Mouse (Mus musculus) heart, embryonic 12.5 days (tissue): ENCODE measurements around the gene Apmap. TPM values are rescaled to one million over a fixed set of nuclear protein-coding genes. Genes with fewer than 3 reads are reported as not detected.
"Not testable (repeated sequence)": the region's sequence is repeated elsewhere in the genome, so short reads cannot be mapped to it uniquely, and the experiment has no call there.

Source experiments
- ATAC-seq: fragments of 200-750 bp; cut with Nextera tagmentation; 2 replicates; pipeline ENCODE4 v1.8.0; 2017; ENCODE audit warnings: moderate TSS enrichment, moderate library complexity; ENCODE audit not compliant: insufficient number of reproducible peaks, low FRiP score
- H3K27ac ChIP-seq: fragments of 300-500 bp; sonication (generic); 2 replicates; pipeline ENCODE4 v1.5.1; 2016; ENCODE audit warnings: mild to moderate bottlenecking, moderate library complexity; ENCODE audit not compliant: poor library complexity, severe bottlenecking
- H3K27me3 ChIP-seq: fragments of 300-500 bp; sonication (generic); replicated peaks from 2 replicates; pipeline ENCODE4 v1.6.1; 2016; ENCODE audit warnings: mild to moderate bottlenecking, moderate library complexity
- H3K36me3 ChIP-seq: fragments of 300-500 bp; sonication (generic); 2 replicates; pipeline ENCODE4 v1.6.1; 2016; ENCODE audit warnings: mild to moderate bottlenecking, moderate library complexity
- H3K4me1 ChIP-seq: fragments of 300-500 bp; sonication (generic); replicated peaks from 2 replicates; pipeline ENCODE4 v1.6.1; 2016; ENCODE audit warnings: mild to moderate bottlenecking
- H3K4me2 ChIP-seq: fragments of 300-500 bp; sonication (generic); 2 replicates; pipeline ENCODE4 v1.6.1; 2016; ENCODE audit warnings: mild to moderate bottlenecking, moderate library complexity
- H3K4me3 ChIP-seq: fragments of 300-500 bp; sonication (generic); 2 replicates; pipeline ENCODE4 v1.5.1; 2016; ENCODE audit warnings: mild to moderate bottlenecking
- H3K9ac ChIP-seq: fragments of 300-500 bp; sonication (generic); 2 replicates; pipeline ENCODE4 v1.6.1; 2016; ENCODE audit warnings: mild to moderate bottlenecking, moderate library complexity
- H3K9me3 ChIP-seq: fragments of 300-500 bp; sonication (generic); replicated peaks from 2 replicates; pipeline ENCODE4 v1.6.1; 2016; ENCODE audit warnings: mild to moderate bottlenecking, moderate library complexity
- WGBS: fragments of 180-500 bp; shearing (Covaris S2); methylation state at CpG from one replicate; pipeline ENCODE4 v1.1.7; 2016; 5-methylcytosine and 5-hydroxymethylcytosine counted together
- polyA plus RNA-seq: library from polyadenylated mRNA; unstranded; fragments of >200 nt; fragmentation: Nextera tagmentation; extraction: Ambion mirVana; gene quantifications from 2 replicates; pipeline ENCODE4 v1.2.1, GENCODE M21; 2016

Gene Apmap
- polyA plus RNA-seq, 1 experiment from 2014 or later, result 29.3 TPM

GRCm38 (mm10) chr2:150572463-150572862, 35.9 kb downstream of the Apmap start:
- no peaks in the 10 kb centered on the region for H3K4me1 ChIP-seq
- H3K27me3 ChIP-seq, result no peaks in the 10 kb centered on the region
- no peaks in the 10 kb centered on the region for H3K9me3 ChIP-seq
- ATAC-seq, result no peak
- H3K4me2 ChIP-seq, result no peak overlapping the region
- H3K27ac ChIP-seq, result no peak overlapping the region
- no peak overlapping the region for H3K9ac ChIP-seq
- H3K4me3 ChIP-seq, result no peak overlapping the region
- peaks cover 4% of the 10 kb centered on the region; the same call in 1 of the 2 replicates for H3K36me3 ChIP-seq
- 91% methylated on average over 3 of the region's 3 CpGs for WGBS

- Histone ChIP-seq H3K9me3 (no peaks in the 10 kb centered on the region), H3K9ac (no peak overlapping the region), H3K27me3 (no peaks in the 10 kb centered on the region), H3K36me3 (no peaks in the 10 kb centered on the region), H3K4me2 (no peak overlapping the region), H3K27ac (no peak overlapping the region), H3K4me3 (no peak overlapping the region), H3K4me1 (no peaks in the 10 kb centered on the region)
- no peak for ATAC-seq
- 74% methylated on average over 2 of the region's 2 CpGs for whole genome bisulfite sequencing
Observed at GRCm38 (mm10) chr2:150570761-150571160, 37.6 kb downstream of the Apmap start.

- Histone ChIP-seq H3K4me1 (no peaks in the 10 kb centered on the region), H3K4me3 (no peak within 1 kb of the TSS), H3K9me3 (no peaks in the 10 kb centered on the region), H3K36me3 (no peaks in the 10 kb centered on the region), H3K27me3 (no peaks in the 10 kb centered on the region), H3K4me2 (no peak within 1 kb of the TSS), H3K9ac (no peak within 1 kb of the TSS), H3K27ac (no peak within 1 kb of the TSS)
- no peak for ATAC-seq
- 53% methylated on average over 11 of the region's 11 CpGs for WGBS
Observed at GRCm38 (mm10) chr2:150569847-150570590, 38.3 kb downstream of the Apmap start, which contains the start of gene Cst7. Cst7 (plus strand) TSS chr2:150570415.

- ATAC-seq, result no peak
- no peaks in the 10 kb centered on the region for H3K9me3 ChIP-seq
- H3K4me3 ChIP-seq, result no peak overlapping the region
- H3K4me1 ChIP-seq, result no peaks in the 10 kb centered on the region
- H3K27me3 ChIP-seq, result no peaks in the 10 kb centered on the region
- no peak overlapping the region for H3K27ac ChIP-seq
- WGBS, result 33% methylated on average over 2 of the region's 2 CpGs
- H3K4me2 ChIP-seq, result no peak overlapping the region
- no peak overlapping the region for H3K9ac ChIP-seq
- H3K36me3 ChIP-seq, result no peaks in the 10 kb centered on the region
Observed at GRCm38 (mm10) chr2:150567051-150567450, 41.3 kb downstream of the Apmap start.

GRCm38 (mm10) chr2:150558568-150558967, 49.8 kb downstream of the Apmap start:
- H3K27me3 ChIP-seq, result no peaks in the 10 kb centered on the region
- H3K9ac ChIP-seq, result no peak overlapping the region
- H3K36me3 ChIP-seq, result no peaks in the 10 kb centered on the region
- no peaks in the 10 kb centered on the region for H3K9me3 ChIP-seq
- no peak overlapping the region for H3K4me2 ChIP-seq
- 0 out of 2 replicates have a peak, but pooled peaks have one; percentile 48 for ATAC-seq
- WGBS, result 42% methylated on average over 3 of the region's 3 CpGs
- H3K4me1 ChIP-seq, result no peaks in the 10 kb centered on the region
- H3K27ac ChIP-seq, result no peak overlapping the region
- no peak overlapping the region for H3K4me3 ChIP-seq

GRCm38 (mm10) chr2:150549576-150549975, 58.8 kb downstream of the Apmap start:
- 75% methylated on average over 10 of the region's 10 CpGs for WGBS
- not testable (repeated sequence) for H3K27me3 ChIP-seq, H3K4me1 ChIP-seq, H3K27ac ChIP-seq, ATAC-seq, H3K4me2 ChIP-seq, H3K9me3 ChIP-seq, H3K4me3 ChIP-seq, H3K9ac ChIP-seq, H3K36me3 ChIP-seq

Other genes with a start within 250 kb of the Apmap start
- gene 3300002I08Rik, start 245.8 kb downstream of the Apmap start, polyA plus RNA-seq, result 4.9 and 5.4 TPM in 2 replicates
- gene Zfp442, start 157.1 kb downstream of the Apmap start, polyA plus RNA-seq, result 4.6 and 4.8 TPM in 2 replicates
- gene Zfp345, start 123.5 kb downstream of the Apmap start, polyA plus RNA-seq, result 0.08 and 0.12 TPM in 2 replicates
- gene Cst7, start 38.2 kb downstream of the Apmap start, polyA plus RNA-seq, result 0.19 and 0.34 TPM in 2 replicates
- 11.1 and 12.7 TPM in 2 replicates for gene Acss1, start 59.9 kb upstream of the Apmap start, polyA plus RNA-seq
- gene Vsx1, start 80.8 kb upstream of the Apmap start, polyA plus RNA-seq, result not detected in 2 replicates
- 21.1 and 21.2 TPM in 2 replicates for gene Entpd6, start 140.5 kb upstream of the Apmap start, polyA plus RNA-seq
- 212 and 213 TPM in 2 replicates for gene Pygb, start 178.2 kb upstream of the Apmap start, polyA plus RNA-seq